Mouse (Mus musculus): ENCODE measurements around the gene Hsp90b1.
"Not testable (repeated sequence)": the region's sequence is repeated elsewhere in the genome, so short reads cannot be mapped to it uniquely, and the experiment has no call there.

Hsp90b1 gene

GRCm38 (mm10) chr10:86705318-86705921 is at the start of gene Hsp90b1, which contains the start of gene Ttc41:
Gene Hsp90b1, minus strand, starts transcription at chr10:86705509.
Gene Ttc41, plus strand, starts transcription at chr10:86705811.
- peak; percentile 96 to 98 for DNase-seq (ENCODE audit: low read depth in 1 of 2, low spot score in 2 of 2)

GRCm38 (mm10) chr10:86744306-86744705 is 39.0 kb upstream of the Hsp90b1 start:
- no peak for DNase-seq (ENCODE audit: low read depth in 1 of 2, low spot score in 2 of 2)

- no peak for DNase-seq (ENCODE audit: low read depth in 1 of 2, low spot score in 2 of 2)
These were observed 37.6 kb upstream of the Hsp90b1 start for GRCm38 (mm10) chr10:86742918-86743317.

GRCm38 (mm10) chr10:86735036-86735435 is 29.7 kb upstream of the Hsp90b1 start:
- no peak for DNase-seq (ENCODE audit: low read depth in 1 of 2, low spot score in 2 of 2)

GRCm38 (mm10) chr10:86731500-86731863 is 26.2 kb upstream of the Hsp90b1 start:
- no peak for DNase-seq (ENCODE audit: low read depth in 1 of 2, low spot score in 2 of 2)

- DNase-seq (ENCODE audit: low read depth in 1 of 2, low spot score in 2 of 2): peak in 1 of 2 experiments; percentile 58
These were observed 25.7 kb upstream of the Hsp90b1 start for GRCm38 (mm10) chr10:86730823-86731499.

GRCm38 (mm10) chr10:86728176-86728575 is 22.9 kb upstream of the Hsp90b1 start:
- no peak for DNase-seq (ENCODE audit: low read depth in 1 of 2, low spot score in 2 of 2)

- peak; percentile 27 for DNase-seq (ENCODE audit: low read depth in 1 of 2, low spot score in 2 of 2)
These were observed 22.3 kb upstream of the Hsp90b1 start for GRCm38 (mm10) chr10:86727548-86727980.

- DNase-seq (ENCODE audit: low read depth in 1 of 2, low spot score in 2 of 2): no peak
These were observed 6.8 kb upstream of the Hsp90b1 start for GRCm38 (mm10) chr10:86712156-86712555.

DNA sequence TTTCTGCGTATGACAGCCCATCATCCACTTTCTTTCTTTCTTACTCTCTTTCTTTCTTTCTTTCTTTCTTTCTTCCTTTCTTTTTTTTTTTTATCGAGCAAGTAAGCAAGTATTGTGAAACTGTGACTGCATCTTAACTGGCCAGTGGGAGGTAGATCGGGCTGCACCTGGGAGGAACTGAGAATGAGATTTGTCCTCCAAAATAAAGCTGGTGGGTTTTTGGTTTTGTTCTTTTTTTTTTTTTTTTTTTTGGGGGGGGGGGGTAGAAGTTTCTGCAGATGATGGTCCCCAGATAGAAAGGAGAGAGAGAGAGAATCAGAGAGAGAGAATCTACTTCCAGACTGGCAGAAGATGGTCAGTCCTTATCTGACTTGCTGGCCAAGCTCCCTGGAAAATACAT is 1.8 kb upstream of the Hsp90b1 start:
- no peak for DNase-seq (ENCODE audit: low read depth in 1 of 2, low spot score in 2 of 2)

GRCm38 (mm10) chr10:86705922-86706752 is 828 bp upstream of the Hsp90b1 start:
- peak; percentile 50 to 70 for DNase-seq (ENCODE audit: low read depth in 1 of 2, low spot score in 2 of 2)

- DNase-seq (ENCODE audit: low read depth in 1 of 2, low spot score in 2 of 2): peak; percentile 6 to 38
These were observed 619 bp downstream of the Hsp90b1 start for GRCm38 (mm10) chr10:86704589-86705191.

- no peak for DNase-seq (ENCODE audit: low read depth in 1 of 2, low spot score in 2 of 2)
These were observed 1.2 kb downstream of the Hsp90b1 start for GRCm38 (mm10) chr10:86704141-86704540.

GRCm38 (mm10) chr10:86703375-86703774 is 1.9 kb downstream of the Hsp90b1 start:
- no peak for DNase-seq (ENCODE audit: low read depth in 1 of 2, low spot score in 2 of 2)

DNA sequence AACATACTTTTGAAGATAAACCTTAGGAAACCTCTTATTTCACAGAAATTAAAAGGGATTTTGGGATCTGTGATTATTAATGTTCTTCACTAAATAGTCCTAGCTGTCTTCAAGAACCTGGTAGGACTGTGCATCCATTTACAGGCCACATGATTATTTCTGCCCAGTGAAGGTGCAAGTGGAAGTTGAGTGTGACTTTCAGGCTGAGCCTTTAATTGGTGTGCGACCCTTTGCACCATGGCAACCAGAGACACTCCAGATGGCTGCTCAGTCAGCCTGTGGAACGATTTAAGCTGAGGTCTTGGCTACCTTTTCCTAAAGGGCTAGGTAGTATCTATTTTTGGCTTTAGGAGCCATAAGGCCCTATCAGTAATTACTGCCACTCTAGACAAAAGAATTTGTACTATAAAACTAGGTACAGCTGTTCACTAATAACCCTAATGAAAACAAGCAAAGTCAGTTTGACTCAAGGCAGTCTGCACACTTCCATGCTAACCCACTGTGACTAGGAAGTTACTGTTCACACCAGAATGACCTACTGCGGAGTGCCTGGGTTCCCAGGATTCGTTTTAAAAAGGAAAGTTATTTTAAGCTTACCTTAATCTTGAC is 2.9 kb downstream of the Hsp90b1 start:
- DNase-seq (ENCODE audit: low read depth in 1 of 2, low spot score in 2 of 2): no peak

- no peak for DNase-seq (ENCODE audit: low read depth in 1 of 2, low spot score in 2 of 2)
These were observed 4.3 kb downstream of the Hsp90b1 start for GRCm38 (mm10) chr10:86700973-86701372.

GRCm38 (mm10) chr10:86700251-86700650 is 5.1 kb downstream of the Hsp90b1 start:
- no peak for DNase-seq (ENCODE audit: low read depth in 1 of 2, low spot score in 2 of 2)

DNA sequence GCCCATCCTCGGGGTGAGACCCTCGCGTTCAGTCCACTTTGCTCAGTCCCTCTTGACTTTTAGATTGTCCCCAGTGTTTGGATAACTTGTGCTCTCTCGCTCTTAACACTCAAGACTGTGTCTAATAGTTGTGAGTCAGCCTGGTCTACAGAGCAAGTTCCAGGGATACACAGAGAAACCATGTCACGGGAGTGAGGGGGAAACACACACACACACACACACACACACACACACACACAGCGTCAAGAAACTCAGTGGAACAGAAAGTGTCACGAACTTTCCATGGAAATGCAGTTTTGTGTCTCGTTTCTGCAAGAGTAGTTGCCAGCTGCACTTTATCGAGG is 19.3 kb downstream of the Hsp90b1 start:
- not testable (repeated sequence) for DNase-seq (ENCODE audit: low read depth in 1 of 2, low spot score in 2 of 2)

- peak; percentile 22 to 57 for DNase-seq (ENCODE audit: low read depth in 1 of 2, low spot score in 2 of 2)
These were observed 19.9 kb downstream of the Hsp90b1 start for GRCm38 (mm10) chr10:86685179-86686016.

DNA sequence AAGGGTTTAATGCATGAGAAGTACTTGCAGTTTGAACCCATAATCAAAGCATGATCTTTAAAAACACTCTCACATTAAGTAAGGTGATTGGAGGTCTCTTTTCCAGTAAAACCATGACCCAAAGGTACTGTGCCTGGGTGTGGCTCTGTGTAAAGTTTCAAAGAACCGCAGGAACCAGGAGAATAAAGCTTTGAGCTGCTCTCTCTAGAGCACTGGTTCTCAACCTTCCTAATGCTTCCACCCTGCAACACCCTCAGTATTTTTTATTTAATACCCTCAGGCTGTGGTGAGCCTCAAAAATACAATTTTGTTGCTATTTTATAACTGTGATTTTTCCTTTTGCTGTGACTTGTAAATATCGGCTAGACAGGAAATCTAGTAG is 20.5 kb downstream of the Hsp90b1 start:
- DNase-seq (ENCODE audit: low read depth in 1 of 2, low spot score in 2 of 2): not testable (repeated sequence)
